Mouse (Mus musculus) hindbrain, embryonic 11.5 days (tissue): ENCODE measurements around the gene Bcl2l11. TPM values are rescaled to one million over a fixed set of nuclear protein-coding genes. Genes with fewer than 3 reads are reported as not detected.

Source experiments
- ATAC-seq: fragments of 200-750 bp; cut with Nextera tagmentation; 2 replicates; pipeline ENCODE4 v1.8.0; 2017; ENCODE audit warnings: mild to moderate bottlenecking, moderate TSS enrichment, moderate library complexity; ENCODE audit not compliant: low FRiP score
- DNase-seq: peaks from one replicate; pipeline ENCODE4 v3.0.0-alpha.2; 2015; ENCODE audit warnings: low spot score
- H3K27ac ChIP-seq: fragments of 300-500 bp; sonication (generic); 2 replicates; pipeline ENCODE4 v1.5.1; 2014; ENCODE audit warnings: mild to moderate bottlenecking, low read depth, low read length
- H3K27me3 ChIP-seq: fragments of 300-500 bp; sonication (generic); 2 replicates; pipeline ENCODE4 v1.6.1; 2014; ENCODE audit warnings: mild to moderate bottlenecking, low read length, moderate library complexity, mixed read lengths; ENCODE audit not compliant: control insufficient read depth, insufficient read depth
- H3K36me3 ChIP-seq: fragments of 300-500 bp; sonication (generic); 2 replicates; pipeline ENCODE4 v1.6.1; 2014; ENCODE audit warnings: mild to moderate bottlenecking, low read length, moderate library complexity, mixed read lengths; ENCODE audit not compliant: control insufficient read depth, insufficient read depth
- H3K4me1 ChIP-seq: fragments of 300-500 bp; sonication (generic); replicated peaks from 2 replicates; pipeline ENCODE4 v1.6.1; 2014; ENCODE audit warnings: low read length, mixed read lengths; ENCODE audit not compliant: control insufficient read depth, insufficient read depth
- H3K4me2 ChIP-seq: fragments of 300-500 bp; sonication (generic); replicated peaks from 2 replicates; pipeline ENCODE4 v1.6.1; 2014; ENCODE audit warnings: mild to moderate bottlenecking, low read depth, low read length
- H3K4me3 ChIP-seq: fragments of 300-500 bp; sonication (generic); 2 replicates; pipeline ENCODE4 v1.5.1; 2014; ENCODE audit warnings: low read depth, low read length
- H3K9ac ChIP-seq: fragments of 300-500 bp; sonication (generic); 2 replicates; pipeline ENCODE4 v1.6.1; 2014; ENCODE audit warnings: low read depth, low read length
- H3K9me3 ChIP-seq: fragments of 300-500 bp; sonication (generic); 2 replicates; pipeline ENCODE4 v1.6.1; 2016; ENCODE audit warnings: low read length; ENCODE audit not compliant: control insufficient read depth
- WGBS: fragments of 180-500 bp; shearing (Covaris S2); extraction: QIAGEN DNeasy Blood & Tissue Kit; methylation state at CpG from one replicate; pipeline ENCODE4 v1.1.7; 2014; 5-methylcytosine and 5-hydroxymethylcytosine counted together
- polyA plus RNA-seq: library from polyadenylated mRNA; unstranded; fragments of >200 nt; fragmentation: Nextera tagmentation; extraction: Ambion mirVana; gene quantifications from 2 replicates; pipeline ENCODE4 v1.2.1, GENCODE M21; 2014

The Bcl2l11 gene
- polyA plus RNA-seq, 1 experiment from 2014 or later = 17.2 TPM

- Histone ChIP-seq H3K4me1 (no peaks in the 10 kb centered on the region), H3K9me3 (no peaks in the 10 kb centered on the region), H3K36me3 (no peaks in the 10 kb centered on the region), H3K4me3 (no peak overlapping the region), H3K9ac (no peak overlapping the region), H3K4me2 (no peak overlapping the region), H3K27ac (no peak overlapping the region), H3K27me3 (no peaks in the 10 kb centered on the region)
- no peak for ATAC-seq
- WGBS = 93% methylated on average over 13 of the region's 13 CpGs
- no peak for DNase-seq
Observed at GRCm38 (mm10) chr2:128155412-128156066, 29.7 kb downstream of the Bcl2l11 start.

- no peaks in the 10 kb centered on the region for H3K4me1 ChIP-seq
- no peak overlapping the region for H3K4me2 ChIP-seq
- no peaks in the 10 kb centered on the region for H3K36me3 ChIP-seq
- H3K9me3 ChIP-seq = no peaks in the 10 kb centered on the region
- no peak overlapping the region for H3K27ac ChIP-seq
- no peak for ATAC-seq
- no peak overlapping the region for H3K4me3 ChIP-seq
- 80% methylated on average over 5 of the region's 5 CpGs for WGBS
- DNase-seq = no peak
- H3K9ac ChIP-seq = no peak overlapping the region
- H3K27me3 ChIP-seq = no peaks in the 10 kb centered on the region
Observed at GRCm38 (mm10) chr2:128156067-128156462, 30.2 kb downstream of the Bcl2l11 start.

- H3K4me2 ChIP-seq = no peak overlapping the region
- WGBS = 80% methylated on average over 12 of the region's 12 CpGs
- no peak overlapping the region for H3K9ac ChIP-seq
- no peaks in the 10 kb centered on the region for H3K36me3 ChIP-seq
- no peaks in the 10 kb centered on the region for H3K9me3 ChIP-seq
- H3K27ac ChIP-seq = no peak overlapping the region
- no peaks in the 10 kb centered on the region for H3K27me3 ChIP-seq
- no peak overlapping the region for H3K4me3 ChIP-seq
- DNase-seq (no peak), ATAC-seq (no peak)
- H3K4me1 ChIP-seq = no peaks in the 10 kb centered on the region
Observed at GRCm38 (mm10) chr2:128156557-128157412, 30.9 kb downstream of the Bcl2l11 start.

- Histone ChIP-seq H3K36me3 (no peaks in the 10 kb centered on the region), H3K4me3 (no peak overlapping the region), H3K27ac (no peak overlapping the region), H3K4me1 (no peaks in the 10 kb centered on the region), H3K9me3 (no peaks in the 10 kb centered on the region), H3K27me3 (no peaks in the 10 kb centered on the region), H3K9ac (no peak overlapping the region), H3K4me2 (no peak overlapping the region)
- ATAC-seq (peak; percentile 33; the same call in 1 of the 2 replicates), DNase-seq (no peak)
- 53% methylated on average over 17 of the region's 17 CpGs for WGBS
Observed at GRCm38 (mm10) chr2:128158734-128159410, 33.0 kb downstream of the Bcl2l11 start.

- H3K27ac ChIP-seq = no peak overlapping the region
- H3K9ac ChIP-seq = no peak overlapping the region
- no peaks in the 10 kb centered on the region for H3K9me3 ChIP-seq
- DNase-seq = no peak
- no peaks in the 10 kb centered on the region for H3K27me3 ChIP-seq
- 81% methylated on average over 7 of the region's 7 CpGs for WGBS
- H3K4me2 ChIP-seq = no peak overlapping the region
- H3K4me1 ChIP-seq = no peaks in the 10 kb centered on the region
- no peak overlapping the region for H3K4me3 ChIP-seq
- H3K36me3 ChIP-seq = no peaks in the 10 kb centered on the region
- no peak for ATAC-seq
Observed at GRCm38 (mm10) chr2:128159619-128160125, 33.8 kb downstream of the Bcl2l11 start.

- no peaks in the 10 kb centered on the region for H3K4me1 ChIP-seq
- no peak for DNase-seq
- no peak overlapping the region for H3K9ac ChIP-seq
- no peak for ATAC-seq
- no peaks in the 10 kb centered on the region for H3K27me3 ChIP-seq
- H3K9me3 ChIP-seq = no peaks in the 10 kb centered on the region
- no peak overlapping the region for H3K4me2 ChIP-seq
- WGBS = 85% methylated on average over 8 of the region's 8 CpGs
- H3K36me3 ChIP-seq = no peaks in the 10 kb centered on the region
- H3K4me3 ChIP-seq = no peak overlapping the region
- H3K27ac ChIP-seq = no peak overlapping the region
Observed at GRCm38 (mm10) chr2:128163177-128163576, 37.3 kb downstream of the Bcl2l11 start.

- H3K4me2 ChIP-seq = no peak overlapping the region
- no peaks in the 10 kb centered on the region for H3K36me3 ChIP-seq
- DNase-seq = no peak
- H3K9ac ChIP-seq = no peak overlapping the region
- no peak for ATAC-seq
- H3K27ac ChIP-seq = no peak overlapping the region
- no peak overlapping the region for H3K4me3 ChIP-seq
- no peaks in the 10 kb centered on the region for H3K9me3 ChIP-seq
- H3K27me3 ChIP-seq = no peaks in the 10 kb centered on the region
- 73% methylated on average over 13 of the region's 13 CpGs for WGBS
- H3K4me1 ChIP-seq = no peaks in the 10 kb centered on the region
Observed at GRCm38 (mm10) chr2:128166623-128167423, 41.0 kb downstream of the Bcl2l11 start.

GRCm38 (mm10) chr2:128167930-128168329, 42.1 kb downstream of the Bcl2l11 start:
- H3K9me3 ChIP-seq = no peaks in the 10 kb centered on the region
- H3K4me3 ChIP-seq = no peak overlapping the region
- 89% methylated on average over 12 of the region's 12 CpGs for WGBS
- H3K36me3 ChIP-seq = no peaks in the 10 kb centered on the region
- ATAC-seq (no peak), DNase-seq (no peak)
- H3K9ac ChIP-seq = no peak overlapping the region
- H3K27ac ChIP-seq = no peak overlapping the region
- H3K4me1 ChIP-seq = no peaks in the 10 kb centered on the region
- no peak overlapping the region for H3K4me2 ChIP-seq
- no peaks in the 10 kb centered on the region for H3K27me3 ChIP-seq
